Mouse (Mus musculus) CD4-positive, CD25-positive, alpha-beta regulatory T cell, adult 2 months (primary cell): ENCODE results near the gene Thbs2.

ENCODE experiments used
- DNase-seq: peaks from one replicate; pipeline ENCODE4 v3.0.0-alpha.2; 2012; ENCODE audit warnings: low read depth, low spot score

Gene Thbs2

DNA sequence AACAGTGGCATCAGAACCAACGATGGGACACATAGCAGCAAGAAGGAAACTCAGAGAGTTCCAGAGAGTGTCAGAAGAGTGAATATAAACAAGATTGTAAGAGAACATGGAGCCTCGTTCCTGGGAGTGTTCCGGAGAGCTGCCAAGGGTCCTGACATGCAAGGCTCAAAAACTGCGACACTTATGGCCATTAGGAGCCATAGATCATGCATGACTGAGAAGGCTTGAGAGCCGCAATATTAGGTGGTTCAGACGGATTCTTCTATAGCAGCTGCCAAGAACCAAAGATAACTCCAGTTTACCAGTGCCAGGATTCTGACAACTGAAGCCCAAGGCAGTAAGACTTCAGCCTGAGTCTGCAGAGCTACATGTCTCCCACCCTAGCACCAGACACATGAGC lies 3.1 kb upstream of the Thbs2 start:
- DNase-seq, result no peak

DNA sequence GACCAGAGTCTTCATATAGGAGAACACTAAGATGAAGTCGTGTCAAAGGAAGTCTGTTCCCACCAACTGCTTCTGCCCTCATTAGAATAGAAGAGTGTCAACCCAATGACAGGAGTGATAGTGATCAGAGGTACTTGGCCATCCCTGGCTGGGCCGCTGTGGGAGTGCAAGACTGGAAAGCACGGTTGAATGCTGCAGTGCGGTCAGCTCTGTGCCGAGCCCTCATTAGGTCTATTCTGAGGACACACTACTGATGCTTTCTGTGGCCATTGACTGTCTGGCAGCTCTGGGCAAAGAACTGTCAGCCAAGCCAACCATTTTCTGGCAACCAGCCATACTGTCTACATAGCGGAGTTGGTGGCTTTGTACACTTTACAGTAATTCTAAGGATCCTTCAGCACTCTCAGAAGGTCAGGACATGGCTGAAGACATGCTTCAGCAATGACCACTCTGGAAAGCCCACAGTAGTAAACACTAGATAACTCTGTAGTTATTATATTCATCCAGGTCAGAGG lies 2.3 kb upstream of the Thbs2 start:
- DNase-seq, result no peak

DNA sequence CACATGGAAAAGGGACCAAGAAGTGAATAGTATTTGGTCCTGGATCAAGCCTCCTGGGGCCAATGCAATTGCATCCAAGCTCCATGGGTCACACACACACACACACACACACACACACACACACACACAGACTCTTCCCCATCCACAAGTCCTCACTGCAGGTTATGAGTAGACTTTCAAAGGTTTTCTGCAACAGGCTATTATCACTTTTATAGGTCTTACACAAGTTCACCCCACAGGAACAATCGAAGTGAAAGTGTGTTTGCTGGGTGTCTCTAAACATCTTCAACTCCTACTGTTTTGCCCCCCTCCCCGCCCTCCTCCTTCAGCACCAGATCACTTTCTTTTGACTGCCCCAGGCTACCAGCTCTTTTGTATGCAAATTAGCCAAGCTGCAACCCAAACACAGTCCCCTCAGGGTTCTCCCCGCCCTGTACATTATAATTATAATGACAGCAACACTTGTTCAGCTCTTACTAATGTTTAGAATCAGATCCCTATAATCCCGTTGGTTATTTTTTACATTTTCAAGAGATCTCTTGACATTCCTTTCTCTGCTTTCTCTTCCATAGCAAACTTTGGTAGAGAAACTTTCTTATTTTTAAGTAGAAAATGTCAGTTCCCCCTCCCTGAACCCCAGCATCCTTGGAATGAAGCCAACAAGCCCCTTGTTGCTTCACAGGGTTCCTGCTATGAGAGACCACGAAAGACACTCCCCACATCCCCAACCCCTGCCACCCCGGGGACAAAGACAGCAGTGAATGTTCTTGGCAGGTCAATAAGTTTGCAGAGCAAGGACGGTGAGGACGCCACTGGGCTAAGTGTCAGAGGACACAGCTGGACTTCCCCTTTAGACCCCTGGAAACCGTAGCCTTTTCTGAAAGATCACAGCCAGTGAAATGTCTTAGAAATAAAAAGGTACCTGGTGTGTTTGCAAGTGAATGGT lies 714 bp downstream of the Thbs2 start:
- DNase-seq, result no peak

DNA sequence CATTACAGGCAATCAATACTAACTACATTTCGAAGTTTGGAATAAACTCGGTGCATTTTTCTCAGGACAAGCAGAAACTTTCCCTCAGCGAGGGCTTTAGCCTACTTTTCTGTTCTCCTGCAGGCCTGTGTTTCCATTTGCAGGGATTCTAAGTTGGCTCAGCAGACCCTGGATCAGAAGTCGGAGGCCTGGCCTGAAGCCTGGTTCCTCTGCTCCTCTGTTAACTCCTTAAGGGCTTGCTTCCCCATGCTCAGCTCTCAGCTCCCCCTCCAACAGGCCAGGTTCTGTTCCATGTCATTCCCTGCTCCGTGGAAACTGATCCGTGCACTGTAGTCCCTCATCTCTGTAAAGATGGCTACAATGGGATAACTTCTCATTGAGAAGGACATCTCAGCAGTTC lies 2.1 kb downstream of the Thbs2 start:
- DNase-seq, result no peak

- DNase-seq, result no peak
Observed at GRCm38 (mm10) chr17:14691197-14691596, 2.8 kb downstream of the Thbs2 start.

DNA sequence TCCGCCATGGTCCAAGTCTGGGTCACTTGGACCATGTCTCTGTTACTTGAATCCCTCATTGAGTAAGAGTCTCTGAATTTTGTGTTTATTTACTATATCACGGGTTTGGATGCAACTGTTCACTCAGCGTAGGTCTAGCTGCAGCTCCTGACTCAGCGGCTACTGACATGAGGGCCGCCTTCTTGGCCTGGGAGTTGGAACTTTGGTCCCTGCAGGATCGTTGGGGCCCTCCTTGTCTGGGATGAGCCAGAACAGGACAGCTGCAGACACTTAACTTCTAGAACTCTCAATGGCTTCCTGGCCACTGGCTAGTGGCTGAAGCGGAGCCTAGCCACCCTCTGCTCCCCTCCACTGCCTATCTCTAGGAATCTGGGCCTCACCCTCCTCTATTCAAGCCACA lies 11.2 kb downstream of the Thbs2 start:
- no peak for DNase-seq

DNA sequence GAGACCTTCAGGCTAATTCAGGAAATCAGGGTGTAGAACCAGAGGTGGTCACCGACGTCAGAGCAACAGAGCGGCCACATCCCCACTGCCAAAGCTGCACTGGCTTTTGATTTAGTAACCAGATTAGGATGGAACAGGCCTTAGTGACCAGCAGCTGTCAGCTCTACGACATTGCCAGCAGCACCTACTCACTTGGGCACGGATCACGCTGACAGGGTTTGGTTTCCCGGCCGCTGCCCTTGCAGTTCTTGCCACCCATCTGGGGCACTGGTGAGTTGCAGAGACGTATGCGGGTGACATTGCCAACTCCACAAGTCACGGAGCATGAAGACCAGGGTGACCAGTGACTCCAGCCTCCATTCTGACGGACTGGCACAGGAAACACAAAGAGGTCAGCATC lies 13.0 kb downstream of the Thbs2 start:
- DNase-seq, result no peak

- no peak for DNase-seq
Observed at GRCm38 (mm10) chr17:14677198-14677597, 16.8 kb downstream of the Thbs2 start.

DNA sequence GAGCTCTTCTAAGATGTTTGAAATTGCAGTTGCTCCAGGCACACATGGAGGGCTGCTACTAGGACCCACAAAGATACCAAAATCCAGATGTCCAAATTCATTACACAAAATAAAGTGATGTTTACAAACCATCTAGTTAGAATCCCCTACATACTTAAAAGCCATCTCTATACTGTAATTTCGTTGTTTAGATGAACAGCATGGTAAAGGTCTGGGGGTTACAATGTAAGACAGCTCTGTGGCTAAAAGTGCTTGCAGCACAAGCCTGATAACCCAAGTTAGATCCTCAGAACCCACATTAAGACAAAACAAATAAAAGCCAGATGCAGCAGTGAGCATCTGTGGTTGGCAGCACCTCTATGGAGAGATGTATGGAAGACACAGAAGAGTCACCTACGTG lies 18.5 kb downstream of the Thbs2 start:
- no peak for DNase-seq

DNA sequence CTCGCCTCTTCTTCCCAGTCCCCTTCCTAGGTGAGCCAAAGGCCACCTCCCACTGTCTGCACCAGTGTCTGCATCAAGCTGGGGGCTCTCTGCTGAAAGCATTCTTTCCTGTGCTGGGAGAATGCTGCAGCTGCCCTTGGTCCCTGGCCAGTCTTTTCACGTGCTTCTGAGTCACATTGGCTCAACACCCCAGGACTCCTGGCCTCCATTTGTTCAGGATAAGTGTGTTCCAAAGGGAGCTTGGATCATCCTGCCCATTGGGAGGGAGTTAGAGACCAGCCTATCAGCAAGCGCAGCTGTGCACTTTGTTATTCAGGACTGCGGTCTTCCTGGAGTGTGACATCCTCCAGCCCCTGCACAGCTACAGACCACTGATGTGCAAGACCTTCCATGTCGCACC lies 21.6 kb downstream of the Thbs2 start:
- no peak for DNase-seq

DNA sequence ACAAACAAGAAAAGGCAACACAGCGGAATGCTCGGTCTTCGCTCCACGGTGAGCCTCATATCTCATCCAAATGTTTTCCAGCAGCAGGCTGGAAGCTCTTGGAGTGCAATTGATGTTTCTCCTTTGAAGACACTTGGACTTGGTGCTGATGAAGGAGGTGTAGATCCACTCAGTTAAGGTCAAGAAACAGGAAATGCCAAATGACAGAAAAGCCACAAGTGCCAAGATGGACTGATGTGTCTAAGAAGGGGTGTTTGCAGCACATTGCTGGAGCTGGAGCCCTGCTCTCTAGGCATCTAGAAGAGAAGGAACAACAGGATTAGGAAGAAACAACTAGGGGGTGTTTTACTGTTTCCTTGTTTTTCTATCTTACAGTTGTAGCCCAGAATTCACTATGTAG lies 26.8 kb downstream of the Thbs2 start:
- no peak for DNase-seq

DNA sequence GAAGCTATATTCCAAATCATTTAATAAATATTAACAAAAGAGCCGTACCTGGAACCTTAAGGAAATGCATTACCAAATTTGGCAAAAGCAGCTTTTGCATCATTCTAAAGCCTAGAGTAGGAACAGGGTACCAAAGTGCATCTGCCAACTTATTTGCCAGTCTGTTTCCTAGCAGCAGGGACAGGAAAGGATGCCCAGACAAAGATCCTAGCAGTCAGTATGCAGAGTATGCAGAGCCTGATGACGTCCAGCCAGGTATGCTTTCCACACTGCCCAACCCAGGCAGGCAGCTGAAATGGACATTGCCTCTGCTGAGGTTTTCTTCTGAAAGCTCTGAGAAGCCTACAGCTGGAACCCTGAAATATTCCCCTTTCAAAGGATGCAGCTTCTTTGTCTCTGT lies 27.6 kb downstream of the Thbs2 start:
- no peak for DNase-seq

- DNase-seq, result no peak
Observed at GRCm38 (mm10) chr17:14663366-14663765, 30.7 kb downstream of the Thbs2 start.

DNA sequence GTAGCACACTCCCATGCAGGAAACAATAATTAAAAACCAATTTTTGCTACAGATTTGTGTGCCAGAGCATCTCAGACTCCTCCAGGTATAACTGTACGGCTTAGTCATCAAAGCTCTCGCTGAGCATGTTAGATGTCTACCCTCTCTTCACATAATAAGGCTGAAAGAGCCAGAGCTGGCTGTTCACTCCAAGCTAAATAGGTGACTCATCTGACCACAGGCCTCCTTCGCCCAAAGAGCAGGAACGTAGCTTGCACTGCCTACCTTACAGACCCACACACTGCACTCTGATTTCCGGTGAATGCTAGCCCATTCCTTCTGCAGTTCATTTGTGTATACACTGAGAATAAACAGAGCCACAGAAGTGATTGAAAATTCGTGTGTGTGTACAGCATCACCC lies 31.6 kb downstream of the Thbs2 start:
- DNase-seq, result no peak

DNA sequence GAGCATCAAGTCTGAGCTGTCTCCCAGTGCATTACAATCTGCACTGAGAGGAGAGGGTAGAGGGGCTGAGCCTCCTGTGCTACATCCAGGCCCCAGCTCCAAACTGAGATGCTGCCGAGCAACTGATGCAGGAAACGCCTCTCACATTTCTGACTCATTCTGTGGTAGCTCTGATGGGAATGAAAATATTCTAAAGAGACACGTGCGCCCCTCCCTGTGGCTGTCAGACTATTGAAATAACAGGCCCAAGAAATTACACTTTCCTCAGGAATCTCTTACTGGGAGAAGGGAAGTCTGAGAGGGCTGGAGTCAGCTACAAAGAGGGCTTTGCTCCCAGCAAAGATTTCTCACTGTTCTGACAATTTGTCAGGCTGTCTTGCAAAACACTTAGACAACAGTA lies 34.3 kb downstream of the Thbs2 start:
- no peak for DNase-seq

- no peak for DNase-seq
Observed at GRCm38 (mm10) chr17:14658123-14658522, 35.9 kb downstream of the Thbs2 start.

DNA sequence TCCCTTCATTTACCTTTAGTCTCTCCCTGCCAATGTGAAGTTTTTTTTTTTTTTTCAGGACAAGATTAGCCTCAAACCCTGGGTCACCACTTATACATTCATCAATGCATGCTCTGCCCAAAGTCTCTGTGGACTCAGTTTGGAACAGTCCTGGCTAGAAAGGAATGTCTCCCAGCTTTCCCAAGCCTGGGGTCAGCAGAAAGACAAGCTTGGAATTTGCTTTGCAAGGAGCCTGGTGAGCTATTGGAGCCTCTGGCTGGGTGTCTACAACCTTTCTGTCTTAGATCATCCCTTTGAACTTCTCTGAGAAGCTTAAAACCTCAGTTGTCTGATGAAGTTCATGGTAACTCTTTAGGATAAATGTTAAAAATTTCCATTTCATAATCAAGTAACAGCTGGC lies 36.9 kb downstream of the Thbs2 start:
- no peak for DNase-seq

DNA sequence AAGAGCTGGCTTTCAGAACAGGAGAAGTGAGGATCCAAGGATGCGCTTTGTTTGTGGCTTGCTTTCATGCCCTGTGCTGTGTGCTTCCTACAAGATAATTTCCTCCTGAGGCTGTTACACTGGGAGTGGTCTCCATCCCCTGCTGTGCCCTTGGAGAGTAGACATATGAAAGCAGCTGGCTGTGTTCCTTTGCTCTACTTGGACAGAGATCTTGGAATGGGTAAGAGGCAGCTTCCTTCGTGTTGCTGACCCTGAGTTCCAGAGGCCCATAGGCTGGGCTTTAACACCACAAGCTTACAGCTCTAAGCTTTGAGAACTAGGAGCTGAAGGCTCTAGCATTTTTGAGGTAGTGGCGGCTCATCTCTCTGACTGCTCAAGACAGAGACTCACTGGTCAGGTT lies 39.1 kb downstream of the Thbs2 start:
- DNase-seq, result no peak

GRCm38 (mm10) chr17:14652013-14652412 lies 42.0 kb downstream of the Thbs2 start:
- no peak for DNase-seq

- no peak for DNase-seq
Observed at GRCm38 (mm10) chr17:14647996-14648640, 45.9 kb downstream of the Thbs2 start.

DNA sequence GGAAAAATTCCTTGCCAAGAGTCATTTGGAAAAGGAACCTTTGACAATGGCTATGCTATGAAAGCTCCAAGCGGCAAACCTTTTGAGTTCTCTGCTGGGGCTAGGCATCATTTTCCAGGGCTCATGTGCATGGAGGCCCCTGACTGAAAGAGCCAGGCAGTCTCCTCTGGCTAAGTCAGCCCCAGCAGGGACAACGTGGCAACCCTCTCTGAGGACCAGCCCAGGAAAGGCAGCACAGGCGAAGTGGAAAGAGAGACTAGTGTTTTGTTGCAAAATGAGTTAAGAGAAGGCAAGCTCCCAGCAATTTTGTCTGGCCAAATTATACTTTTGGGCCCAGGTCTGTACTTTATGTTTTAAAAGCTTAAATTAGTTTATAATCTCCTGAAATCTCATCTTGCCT lies 50.0 kb downstream of the Thbs2 start:
- DNase-seq, result no peak

DNA sequence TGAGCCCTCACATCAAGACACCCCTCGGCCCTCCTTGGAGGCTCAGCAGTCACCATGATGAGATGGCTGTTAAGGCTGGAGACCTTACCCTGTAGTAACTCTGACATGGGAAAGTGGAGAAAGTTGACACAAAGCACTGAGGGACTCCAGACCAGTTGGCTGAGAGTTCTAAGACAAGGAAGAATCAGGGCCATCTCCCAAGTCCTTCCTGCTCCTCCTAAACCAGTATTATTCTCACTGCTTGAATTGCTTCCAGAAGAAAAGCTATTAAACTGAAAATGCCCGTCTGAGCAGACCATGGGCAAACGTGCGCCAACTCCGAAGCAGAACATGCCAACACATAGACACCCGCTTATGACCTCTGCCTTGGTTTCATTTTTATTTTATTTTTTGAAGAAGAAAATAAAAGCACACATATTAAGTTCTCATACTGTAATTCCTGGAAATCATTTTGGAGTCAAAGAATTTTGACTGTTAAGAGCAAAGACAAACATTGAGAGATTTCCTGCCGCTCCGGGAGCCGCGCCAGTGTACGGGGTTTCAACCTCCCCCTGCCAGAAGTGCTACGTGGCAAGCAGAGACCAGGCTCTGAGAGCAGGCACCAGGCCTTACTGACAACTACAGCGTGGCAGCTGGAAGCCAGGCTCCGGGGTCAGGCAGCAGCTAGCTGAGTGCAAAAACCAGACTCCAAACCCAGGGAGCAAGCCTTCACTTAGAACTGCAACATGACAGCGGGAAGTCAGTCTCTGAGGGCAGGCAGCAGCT lies 53.5 kb downstream of the Thbs2 start:
- DNase-seq, result no peak
